Mouse (Mus musculus) limb, embryonic 10.5 days (tissue): ENCODE measurements around the gene Elmod3. TPM values are rescaled to one million over a fixed set of nuclear protein-coding genes. Genes with fewer than 3 reads are reported as not detected.

ENCODE experiments used
- DNase-seq: peaks from one replicate; pipeline ENCODE4 v3.0.0-alpha.2; 2017; ENCODE audit warnings: low spot score
- H3K27ac ChIP-seq: fragments of 300-500 bp; sonication (generic); 2 replicates; pipeline ENCODE4 v1.5.1; 2016; ENCODE audit warnings: mild to moderate bottlenecking
- H3K27me3 ChIP-seq: fragments of 300-500 bp; sonication (generic); 2 replicates; pipeline ENCODE4 v1.6.1; 2016; ENCODE audit warnings: low read depth, mild to moderate bottlenecking; ENCODE audit not compliant: poor library complexity, severe bottlenecking
- H3K36me3 ChIP-seq: fragments of 300-500 bp; sonication (generic); 2 replicates; pipeline ENCODE4 v1.6.1; 2016; ENCODE audit warnings: mild to moderate bottlenecking, moderate library complexity
- H3K4me1 ChIP-seq: fragments of 300-500 bp; sonication (generic); 2 replicates; pipeline ENCODE4 v1.6.1; 2016
- H3K4me3 ChIP-seq: fragments of 300-500 bp; sonication (generic); 2 replicates; pipeline ENCODE4 v1.5.1; 2016; ENCODE audit warnings: mild to moderate bottlenecking, moderate library complexity
- H3K9me3 ChIP-seq: fragments of 300-500 bp; sonication (generic); replicated peaks from 2 replicates; pipeline ENCODE4 v1.6.1; 2016; ENCODE audit warnings: mild to moderate bottlenecking
- WGBS: fragments of 180-500 bp; shearing (Covaris S2); methylation state at CpG from one replicate; pipeline ENCODE4 v1.1.7; 2016; 5-methylcytosine and 5-hydroxymethylcytosine counted together
- polyA plus RNA-seq: library from polyadenylated mRNA; unstranded; fragments of >200 nt; fragmentation: Nextera tagmentation; extraction: Ambion mirVana; gene quantifications from 2 replicates; pipeline ENCODE4 v1.2.1, GENCODE M21; 2016

The Elmod3 gene
- polyA plus RNA-seq = 14.0 and 14.6 TPM in 2 replicates

- 1% methylated on average over 38 of the region's 38 CpGs for WGBS
- no peaks in the 10 kb centered on the region for H3K9me3 ChIP-seq
- no peaks in the 10 kb centered on the region for H3K27me3 ChIP-seq
- no peaks in the 10 kb centered on the region for H3K36me3 ChIP-seq
- H3K4me1 ChIP-seq = peaks cover 21% of the 10 kb centered on the region
- peak within 1 kb of the TSS; percentile 68 for H3K4me3 ChIP-seq
- peak; percentile 90 for DNase-seq
- H3K27ac ChIP-seq = peak within 1 kb of the TSS; percentile 80
Observed at GRCm38 (mm10) chr6:72597956-72598753, at the start of gene Elmod3, which contains the start of gene Retsat. Elmod3 (minus strand) TSS chr6:72598413. Retsat (plus strand) TSS chr6:72598475.

- 60% methylated on average over 10 of the region's 10 CpGs for WGBS
- Histone ChIP-seq H3K9me3 (no peaks in the 10 kb centered on the region), H3K4me3 (no peak overlapping the region), H3K36me3 (peaks cover 29% of the 10 kb centered on the region), H3K27ac (no peak overlapping the region), H3K4me1 (peaks cover 43% of the 10 kb centered on the region), H3K27me3 (no peaks in the 10 kb centered on the region)
- DNase-seq = peak; percentile 76
Observed at GRCm38 (mm10) chr6:72647383-72647820, 49.2 kb upstream of the Elmod3 start.

GRCm38 (mm10) chr6:72645364-72645763, 47.2 kb upstream of the Elmod3 start:
- DNase-seq = no peak
- no peaks in the 10 kb centered on the region for H3K27me3 ChIP-seq
- no peaks in the 10 kb centered on the region for H3K9me3 ChIP-seq
- H3K36me3 ChIP-seq = peaks cover 38% of the 10 kb centered on the region
- no peak overlapping the region for H3K4me3 ChIP-seq
- H3K4me1 ChIP-seq = peaks cover 30% of the 10 kb centered on the region
- 75% methylated on average over 7 of the region's 7 CpGs for WGBS
- no peak overlapping the region for H3K27ac ChIP-seq

- Histone ChIP-seq H3K4me3 (no peak overlapping the region), H3K9me3 (no peaks in the 10 kb centered on the region), H3K27ac (no peak overlapping the region), H3K4me1 (peaks cover 23% of the 10 kb centered on the region), H3K36me3 (peaks cover 41% of the 10 kb centered on the region), H3K27me3 (no peaks in the 10 kb centered on the region)
- no peak for DNase-seq
- WGBS = 83% methylated on average over 4 of the region's 4 CpGs
Observed at GRCm38 (mm10) chr6:72644576-72644975, 46.4 kb upstream of the Elmod3 start.

GRCm38 (mm10) chr6:72641218-72641954, 43.2 kb upstream of the Elmod3 start:
- DNase-seq = no peak
- Histone ChIP-seq H3K9me3 (no peaks in the 10 kb centered on the region), H3K27ac (no peak overlapping the region), H3K36me3 (peaks cover 24% of the 10 kb centered on the region), H3K27me3 (no peaks in the 10 kb centered on the region), H3K4me1 (peaks cover 2% of the 10 kb centered on the region), H3K4me3 (no peak overlapping the region)
- WGBS = 87% methylated on average over 18 of the region's 18 CpGs

- Histone ChIP-seq H3K9me3 (no peaks in the 10 kb centered on the region), H3K36me3 (peaks cover 39% of the 10 kb centered on the region), H3K27me3 (no peaks in the 10 kb centered on the region), H3K27ac (no peak overlapping the region), H3K4me1 (peaks cover 10% of the 10 kb centered on the region), H3K4me3 (no peak overlapping the region)
- no peak for DNase-seq
- WGBS = 89% methylated on average over 3 of the region's 3 CpGs
Observed at GRCm38 (mm10) chr6:72636940-72637339, 38.7 kb upstream of the Elmod3 start.

- DNase-seq = peak; percentile 60
- no peaks in the 10 kb centered on the region for H3K27me3 ChIP-seq
- peaks cover 43% of the 10 kb centered on the region for H3K36me3 ChIP-seq
- H3K9me3 ChIP-seq = no peaks in the 10 kb centered on the region
- peak overlapping the region; percentile 58 for H3K27ac ChIP-seq
- 48% methylated on average over 12 of the region's 12 CpGs for WGBS
- no peak overlapping the region for H3K4me3 ChIP-seq
- H3K4me1 ChIP-seq = peaks cover 10% of the 10 kb centered on the region
Observed at GRCm38 (mm10) chr6:72635760-72636431, 37.7 kb upstream of the Elmod3 start.

GRCm38 (mm10) chr6:72634311-72634710, 36.1 kb upstream of the Elmod3 start:
- WGBS = 73% methylated on average over 10 of the region's 10 CpGs
- H3K4me1 ChIP-seq = peaks cover 10% of the 10 kb centered on the region
- no peak overlapping the region for H3K4me3 ChIP-seq
- no peak overlapping the region for H3K27ac ChIP-seq
- no peaks in the 10 kb centered on the region for H3K9me3 ChIP-seq
- H3K36me3 ChIP-seq = peaks cover 52% of the 10 kb centered on the region
- no peaks in the 10 kb centered on the region for H3K27me3 ChIP-seq
- DNase-seq = no peak

- Histone ChIP-seq H3K4me3 (no peak overlapping the region), H3K4me1 (peaks cover 10% of the 10 kb centered on the region), H3K9me3 (no peaks in the 10 kb centered on the region), H3K27me3 (no peaks in the 10 kb centered on the region), H3K36me3 (peaks cover 77% of the 10 kb centered on the region), H3K27ac (no peak overlapping the region)
- no peak for DNase-seq
- 76% methylated on average over 6 of the region's 6 CpGs for WGBS
Observed at GRCm38 (mm10) chr6:72631700-72632099, 33.5 kb upstream of the Elmod3 start.

GRCm38 (mm10) chr6:72630961-72631360, 32.7 kb upstream of the Elmod3 start:
- 88% methylated on average over 14 of the region's 14 CpGs for WGBS

GRCm38 (mm10) chr6:72630370-72630769, 32.2 kb upstream of the Elmod3 start:
- Histone ChIP-seq H3K4me1 (no peaks in the 10 kb centered on the region), H3K4me3 (no peak overlapping the region), H3K27ac (no peak overlapping the region), H3K9me3 (no peaks in the 10 kb centered on the region), H3K27me3 (no peaks in the 10 kb centered on the region), H3K36me3 (peaks cover 90% of the 10 kb centered on the region)
- DNase-seq = no peak
- WGBS = 91% methylated on average over 2 of the region's 2 CpGs

More at GRCm38 (mm10) chr6:72630961-72631360, 32.7 kb upstream of the Elmod3 start:
- Histone ChIP-seq H3K36me3 (peaks cover 84% of the 10 kb centered on the region), H3K9me3 (no peaks in the 10 kb centered on the region), H3K27me3 (no peaks in the 10 kb centered on the region), H3K4me1 (peaks cover 4% of the 10 kb centered on the region; the same call in 1 of the 2 replicates), H3K27ac (no peak overlapping the region), H3K4me3 (no peak overlapping the region)
- no peak for DNase-seq

- no peak overlapping the region for H3K27ac ChIP-seq
- H3K36me3 ChIP-seq = peaks cover 74% of the 10 kb centered on the region
- no peaks in the 10 kb centered on the region for H3K4me1 ChIP-seq
- no peak overlapping the region for H3K4me3 ChIP-seq
- DNase-seq = no peak
- 94% methylated on average over 16 of the region's 16 CpGs for WGBS
- no peaks in the 10 kb centered on the region for H3K9me3 ChIP-seq
- H3K27me3 ChIP-seq = no peaks in the 10 kb centered on the region
Observed at GRCm38 (mm10) chr6:72627276-72627675, 29.1 kb upstream of the Elmod3 start.
